Mouse (Mus musculus): Measurements from ENCODE around the gene Bicdl2. TPM values are rescaled to one million over a fixed set of nuclear protein-coding genes. Genes with fewer than 3 reads are reported as not detected.

Gene Bicdl2
- polyA plus RNA-seq, 1 experiment from 2014 or later, result 3.8 TPM

Other genes starting within 250 kb of the Bicdl2 start
- gene Vmn2r117, start 180.8 kb upstream of the Bicdl2 start, polyA plus RNA-seq (2015; fragmentation: Nextera tagmentation; extraction: Ambion mirVana), result not detected in 2 replicates
- gene Zfp213, start 96.3 kb upstream of the Bicdl2 start, polyA plus RNA-seq (2015; fragmentation: Nextera tagmentation; extraction: Ambion mirVana), result 20.0 and 22.5 TPM in 2 replicates
- 18.2 and 21.9 TPM in 2 replicates for gene Zfp13, start 61.0 kb upstream of the Bicdl2 start, polyA plus RNA-seq (2015; fragmentation: Nextera tagmentation; extraction: Ambion mirVana)
- gene Zscan10, start 59.6 kb upstream of the Bicdl2 start, polyA plus RNA-seq (2015; fragmentation: Nextera tagmentation; extraction: Ambion mirVana), result 0.27 and 0.37 TPM in 2 replicates
- gene Mmp25, start 15.2 kb upstream of the Bicdl2 start, polyA plus RNA-seq (2015; fragmentation: Nextera tagmentation; extraction: Ambion mirVana), result 0.55 and 0.77 TPM in 2 replicates
- 64.0 and 79.4 TPM in 2 replicates for gene Hcfc1r1, start 13.1 kb downstream of the Bicdl2 start, polyA plus RNA-seq (2015; fragmentation: Nextera tagmentation; extraction: Ambion mirVana)
- gene Thoc6, start 13.4 kb downstream of the Bicdl2 start, polyA plus RNA-seq (2015; fragmentation: Nextera tagmentation; extraction: Ambion mirVana), result 46.6 and 53.5 TPM in 2 replicates
- 10.4 and 13.1 TPM in 2 replicates for gene Tnfrsf12a, start 17.0 kb downstream of the Bicdl2 start, polyA plus RNA-seq (2015; fragmentation: Nextera tagmentation; extraction: Ambion mirVana)
- 34.8 and 47.1 TPM in 2 replicates for gene Cldn6, start 18.7 kb downstream of the Bicdl2 start, polyA plus RNA-seq (2015; fragmentation: Nextera tagmentation; extraction: Ambion mirVana)
- 8.7 and 14.3 TPM in 2 replicates for gene Cldn9, start 23.5 kb downstream of the Bicdl2 start, polyA plus RNA-seq (2015; fragmentation: Nextera tagmentation; extraction: Ambion mirVana)
- 0.25 and 0.32 TPM in 2 replicates for gene 1520401A03Rik, start 62.3 kb downstream of the Bicdl2 start, polyA plus RNA-seq (2015; fragmentation: Nextera tagmentation; extraction: Ambion mirVana)
- 49.3 and 56.2 TPM in 2 replicates for gene Pkmyt1, start 65.8 kb downstream of the Bicdl2 start, polyA plus RNA-seq (2015; fragmentation: Nextera tagmentation; extraction: Ambion mirVana)
- gene Paqr4, start 80.4 kb downstream of the Bicdl2 start, polyA plus RNA-seq (2015; fragmentation: Nextera tagmentation; extraction: Ambion mirVana), result 12.4 and 12.5 TPM in 2 replicates
- 31.7 and 42.3 TPM in 2 replicates for gene Kremen2, start 85.3 kb downstream of the Bicdl2 start, polyA plus RNA-seq (2015; fragmentation: Nextera tagmentation; extraction: Ambion mirVana)
- 90.2 and 95.6 TPM in 2 replicates for gene Flywch1, start 111.1 kb downstream of the Bicdl2 start, polyA plus RNA-seq (2015; fragmentation: Nextera tagmentation; extraction: Ambion mirVana)
- 54.1 and 65.1 TPM in 2 replicates for gene Flywch2, start 125.6 kb downstream of the Bicdl2 start, polyA plus RNA-seq (2015; fragmentation: Nextera tagmentation; extraction: Ambion mirVana)
- 616 and 642 TPM in 2 replicates for gene Srrm2, start 130.0 kb downstream of the Bicdl2 start, polyA plus RNA-seq (2015; fragmentation: Nextera tagmentation; extraction: Ambion mirVana)
- gene Elob, start 168.6 kb downstream of the Bicdl2 start, polyA plus RNA-seq (2015; fragmentation: Nextera tagmentation; extraction: Ambion mirVana), result 1,169 and 1,240 TPM in 2 replicates
- 0.38 and 0.48 TPM in 2 replicates for gene Prss33, start 175.6 kb downstream of the Bicdl2 start, polyA plus RNA-seq (2015; fragmentation: Nextera tagmentation; extraction: Ambion mirVana)
- gene Prss32, start 183.3 kb downstream of the Bicdl2 start, polyA plus RNA-seq (2015; fragmentation: Nextera tagmentation; extraction: Ambion mirVana), result 0.78 TPM in 1 of 2 replicates, not detected in the other
- 2.0 TPM in 2 replicates for gene Prss41, start 183.7 kb downstream of the Bicdl2 start, polyA plus RNA-seq (2015; fragmentation: Nextera tagmentation; extraction: Ambion mirVana)
- not detected in 2 replicates for gene Prss21, start 207.6 kb downstream of the Bicdl2 start, polyA plus RNA-seq (2015; fragmentation: Nextera tagmentation; extraction: Ambion mirVana)
- gene Dcpp1, start 220.4 kb downstream of the Bicdl2 start, polyA plus RNA-seq (2015; fragmentation: Nextera tagmentation; extraction: Ambion mirVana), result not detected in 2 replicates
- gene Dcpp2, start 220.4 kb downstream of the Bicdl2 start, polyA plus RNA-seq (2015; fragmentation: Nextera tagmentation; extraction: Ambion mirVana), result not detected in 2 replicates

Measured in embryonic facial prominence, embryonic 13.5 days (tissue).